Mouse (Mus musculus): ENCODE measurements around the gene Tpk1.

Gene Tpk1

DNA sequence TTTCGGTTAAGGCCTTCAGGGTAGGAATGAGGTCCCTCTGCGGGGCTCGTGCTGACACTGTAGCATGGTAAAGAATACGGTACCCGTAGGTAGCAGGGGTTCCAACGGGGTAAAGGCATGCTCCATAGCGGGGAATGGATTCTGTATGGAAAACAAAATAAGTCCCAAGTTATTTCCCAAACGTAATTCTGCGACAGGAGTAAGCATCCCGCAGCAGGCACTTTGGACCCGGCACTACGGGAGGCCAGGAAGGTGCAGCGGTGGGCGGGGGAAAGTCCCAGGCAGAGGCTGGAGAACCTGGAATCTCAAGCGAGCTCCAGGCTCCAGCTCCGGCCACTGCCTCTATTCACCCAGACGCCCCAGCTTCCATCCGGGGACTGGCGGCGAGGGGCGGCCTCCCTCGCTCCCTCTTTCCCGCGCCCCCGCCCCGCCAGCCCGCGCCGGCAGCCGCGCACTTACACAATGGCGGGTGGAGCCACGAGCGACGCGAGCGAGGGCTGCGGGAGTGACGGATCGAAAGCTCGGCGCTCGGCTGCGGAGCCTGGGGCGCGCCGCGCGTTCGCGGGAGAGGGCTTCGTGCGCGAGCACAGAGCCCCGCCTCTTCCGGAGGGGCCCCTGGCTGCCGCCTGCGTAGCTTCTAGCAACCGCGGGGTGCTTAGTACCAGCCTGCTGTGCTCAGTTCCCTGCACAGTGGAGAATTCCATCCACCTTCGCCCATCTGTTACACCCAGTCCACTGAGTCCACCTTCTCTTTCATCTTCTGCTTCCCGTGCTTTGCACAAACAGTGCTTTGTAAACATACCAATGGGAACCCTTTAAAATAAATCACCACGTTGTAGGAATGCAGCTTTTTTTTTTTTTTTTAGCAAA is at the start of gene Tpk1:
Gene Tpk1 (minus strand): TSS at position 602 of the 870 bp plus-strand sequence.
- peak; percentile 96 for DNase-seq (ENCODE audit: low spot score)

DNA sequence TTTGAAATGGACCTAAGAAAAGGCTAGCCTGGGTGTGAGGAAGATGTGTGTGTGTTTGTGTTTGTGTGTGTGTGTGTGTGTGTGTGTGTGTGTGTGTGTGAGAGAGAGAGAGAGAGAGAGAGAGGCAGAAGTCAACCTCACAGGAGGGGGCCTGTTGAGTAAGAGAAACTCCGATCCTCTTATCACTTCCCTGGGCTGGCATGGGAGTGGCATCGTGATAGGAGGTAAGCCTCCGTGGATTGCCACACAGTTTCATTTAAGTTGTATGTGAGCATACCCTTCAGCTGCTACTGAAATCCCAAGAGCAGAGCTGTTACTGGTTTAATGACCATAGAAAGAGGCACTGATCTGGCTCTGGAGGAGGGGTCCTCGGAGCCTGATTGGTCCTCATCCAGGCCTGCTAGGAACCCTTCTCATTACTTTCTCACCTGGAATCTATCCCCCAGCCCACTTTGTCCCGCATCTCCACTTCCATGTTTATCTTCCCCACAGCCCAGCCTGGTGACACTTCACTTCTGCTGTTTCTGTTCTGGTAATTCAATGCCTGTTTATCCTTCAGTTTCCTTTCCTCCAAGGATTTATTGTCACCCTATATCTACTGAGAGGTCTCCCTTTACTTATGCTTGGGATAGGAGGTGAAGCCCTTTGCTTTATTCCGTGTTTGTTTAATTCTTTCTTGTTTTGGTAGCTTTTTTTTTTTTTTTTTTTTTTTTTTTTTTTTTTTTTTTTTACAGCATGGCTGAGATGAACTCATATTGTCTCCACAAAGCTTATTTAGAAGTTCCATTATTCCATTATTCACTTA is 36.9 kb upstream of the Tpk1 start:
- DNase-seq (ENCODE audit: low spot score): no peak

DNA sequence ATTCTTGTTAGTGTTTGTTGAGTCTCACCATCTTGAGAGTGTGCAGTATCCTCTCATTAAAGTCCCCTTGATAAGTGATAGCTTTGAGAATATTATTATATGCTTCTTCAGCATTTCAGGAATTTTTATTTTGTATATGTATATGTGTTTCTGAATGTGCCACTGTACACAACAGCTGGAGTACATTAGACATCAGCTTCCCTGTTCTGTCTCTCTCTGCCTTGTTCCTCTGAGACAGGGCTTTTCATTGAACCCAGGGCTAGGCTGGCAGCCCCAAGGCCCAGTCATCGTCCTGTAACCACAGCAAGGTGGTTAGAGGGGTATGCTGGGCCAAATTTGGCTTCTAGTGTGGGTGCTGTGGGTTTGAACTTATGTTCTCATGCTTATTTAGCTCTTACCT is 25.8 kb upstream of the Tpk1 start:
- no peak for DNase-seq (ENCODE audit: low spot score)

DNA sequence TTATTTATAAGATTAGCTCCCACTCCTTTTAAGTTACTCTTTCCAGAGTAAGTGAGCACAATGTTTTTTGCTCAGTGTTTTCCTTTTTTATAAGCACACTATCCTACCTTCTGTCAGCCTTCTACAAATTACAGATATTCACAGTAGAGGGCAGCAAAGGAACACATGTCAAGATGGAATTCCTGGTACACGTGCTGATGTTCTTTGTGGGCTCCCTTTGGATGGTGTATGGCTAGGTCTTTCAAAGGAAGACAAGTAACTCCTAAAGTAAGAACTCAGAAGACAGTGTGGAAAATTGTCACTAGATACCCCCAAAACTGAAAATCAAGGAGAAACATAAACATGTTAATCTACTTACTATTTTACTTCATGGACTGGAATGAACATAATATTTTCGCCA is 19.9 kb upstream of the Tpk1 start:
- DNase-seq (ENCODE audit: low spot score): peak; percentile 72

DNA sequence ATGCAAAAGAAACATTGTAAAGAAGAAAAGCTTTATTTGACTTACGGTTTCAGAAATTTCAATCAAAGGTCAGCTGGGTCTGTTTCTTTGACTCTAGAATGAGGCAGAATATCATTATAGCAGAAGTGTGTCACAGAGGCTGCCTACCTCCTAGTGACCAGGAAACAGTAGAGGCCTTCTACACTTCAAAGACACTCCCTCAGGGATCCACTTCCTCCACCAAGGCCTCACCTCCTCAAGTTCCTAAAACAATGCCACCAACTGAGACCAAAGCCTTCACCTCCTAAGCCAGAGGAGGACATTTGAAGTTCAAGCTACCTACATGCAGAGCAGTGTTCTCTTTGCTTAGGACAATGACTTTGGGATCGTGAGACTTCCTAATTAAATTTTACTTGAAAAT is 16.5 kb upstream of the Tpk1 start:
- DNase-seq (ENCODE audit: low spot score): peak; percentile 4

DNA sequence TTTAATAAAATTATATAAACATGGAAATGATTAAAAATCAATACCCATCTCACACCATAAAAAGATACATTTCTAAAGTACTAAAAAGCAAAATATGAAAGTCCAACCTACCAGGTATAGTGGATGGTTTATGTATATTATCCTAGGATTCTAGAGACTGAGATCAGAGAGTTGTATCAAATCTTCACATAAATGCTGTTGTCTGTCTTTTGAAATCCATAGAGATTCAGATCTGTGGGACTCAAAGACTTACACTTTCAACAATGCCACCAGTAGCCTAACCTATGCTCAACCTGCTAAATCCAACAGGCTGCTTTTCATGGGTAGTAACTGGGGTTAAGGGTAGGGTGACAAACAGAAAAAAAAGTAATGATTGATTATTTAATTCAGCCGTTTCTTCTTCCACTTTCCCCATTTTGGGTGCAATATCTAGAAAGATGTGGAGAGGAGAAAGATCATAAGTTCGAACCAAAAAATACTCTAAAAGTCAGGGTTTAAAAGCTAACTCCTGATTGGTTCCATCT is 12.7 kb upstream of the Tpk1 start:
- DNase-seq (ENCODE audit: low spot score): no peak

DNA sequence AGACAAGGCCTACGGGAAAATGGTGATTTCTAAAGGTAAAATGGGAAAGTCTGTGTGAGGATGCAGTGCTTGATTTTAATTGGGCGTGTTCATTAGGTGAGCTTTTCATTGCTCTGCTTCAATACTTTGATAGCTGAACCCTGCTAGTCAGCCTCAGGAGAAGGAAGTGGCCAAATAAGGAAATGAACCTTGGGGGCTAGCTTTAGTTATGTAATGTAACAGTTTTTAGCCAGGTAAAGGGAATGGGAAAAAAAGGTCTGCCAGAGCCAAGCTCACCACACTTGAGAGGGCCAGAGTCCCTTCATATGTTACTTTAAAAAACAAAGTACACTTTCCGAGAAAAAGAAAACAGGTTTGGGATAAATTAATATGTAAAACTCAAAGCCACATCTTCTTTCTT is 11.5 kb upstream of the Tpk1 start:
- DNase-seq (ENCODE audit: low spot score): no peak

DNA sequence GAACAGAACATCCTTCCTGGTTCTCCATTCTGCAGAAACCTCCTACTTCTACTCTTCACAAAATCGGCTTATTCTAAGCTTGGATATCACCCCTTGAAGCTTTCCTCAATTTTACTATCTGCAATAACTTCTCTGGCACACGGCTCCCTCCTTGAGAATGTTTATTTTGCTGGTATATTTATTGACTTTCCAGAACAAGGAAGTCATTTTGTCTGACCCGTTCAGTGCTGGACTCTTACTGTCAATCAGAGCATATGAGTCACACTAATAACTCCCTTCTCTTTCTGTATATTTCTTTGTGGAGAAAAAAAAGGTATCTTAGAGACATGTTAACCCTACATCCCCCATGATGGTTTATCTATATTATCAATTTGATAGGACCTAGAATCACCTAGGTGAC is 10.1 kb upstream of the Tpk1 start:
- DNase-seq (ENCODE audit: low spot score): no peak

DNA sequence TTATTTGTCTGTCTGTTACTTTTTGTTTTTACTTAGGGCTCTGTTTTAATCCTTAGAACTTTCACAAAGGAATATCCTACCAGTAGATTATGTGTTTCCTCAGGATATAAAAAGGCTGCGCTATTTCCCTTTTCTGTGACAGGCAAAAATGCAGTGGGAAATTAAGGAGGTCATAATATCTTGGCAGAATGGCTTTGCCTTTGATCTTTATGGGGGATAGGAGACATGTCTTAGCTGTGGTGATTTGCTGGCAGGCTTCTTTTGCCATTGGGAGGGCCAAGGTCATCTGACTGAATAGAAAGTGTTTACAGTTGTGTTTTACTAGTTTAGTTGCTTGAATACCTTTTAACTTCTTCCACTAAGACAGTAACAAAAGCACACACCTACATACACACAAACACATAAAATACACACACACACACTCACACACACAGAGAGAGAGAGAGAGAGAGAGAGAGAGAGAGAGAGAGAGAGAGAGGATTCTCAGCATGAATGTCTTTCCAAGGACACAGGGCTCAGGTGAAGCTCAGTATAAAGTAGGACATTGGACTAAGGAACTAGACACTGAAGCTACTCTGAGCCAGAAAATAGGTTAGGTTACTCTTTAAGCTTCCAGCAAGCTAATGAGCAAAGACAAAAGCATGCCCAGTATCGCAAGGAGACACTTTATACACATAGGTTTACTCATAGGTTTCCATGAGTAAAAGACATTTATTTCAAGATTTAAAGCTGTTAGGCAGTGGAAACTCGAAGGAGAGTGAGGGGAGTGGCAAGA is 9.1 kb upstream of the Tpk1 start:
- DNase-seq (ENCODE audit: low spot score): no peak

DNA sequence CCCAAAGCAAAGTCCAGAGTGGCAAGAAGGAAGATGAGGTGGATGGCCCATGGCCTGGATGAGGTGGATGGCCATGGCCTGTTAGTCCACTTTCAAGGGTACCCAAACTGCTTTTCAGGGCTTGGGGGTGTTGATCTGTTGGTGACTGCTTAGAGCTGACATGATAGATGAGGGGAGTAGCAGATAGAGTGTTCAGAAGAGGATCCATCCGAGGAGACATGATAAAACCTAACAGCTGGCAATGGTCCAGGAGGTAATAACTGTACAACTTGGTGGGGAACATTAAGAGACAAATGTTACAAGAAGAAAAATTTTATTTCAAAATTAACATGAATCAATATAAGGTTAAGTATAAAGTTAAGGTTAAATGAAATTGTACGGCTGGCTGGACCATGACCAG is 4.9 kb upstream of the Tpk1 start:
- DNase-seq (ENCODE audit: low spot score): no peak

DNA sequence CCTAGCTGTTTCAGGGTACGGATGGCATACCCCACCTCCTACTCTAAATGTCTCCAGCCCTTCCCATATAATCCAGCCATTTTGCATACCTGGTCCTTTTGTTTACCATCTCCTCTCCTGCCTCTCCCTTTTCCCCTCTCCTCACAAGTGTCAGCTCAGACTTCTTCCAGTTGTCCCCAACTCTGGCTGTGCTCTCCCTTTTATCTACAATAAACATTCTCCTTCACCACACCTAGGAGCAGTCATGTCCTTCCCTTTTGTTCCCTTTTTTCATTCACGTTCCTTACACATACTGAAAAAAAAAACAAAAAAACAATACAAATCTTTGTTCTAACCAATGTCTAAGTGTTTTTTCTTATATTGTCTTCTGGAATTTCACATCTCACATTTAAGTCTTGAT is 1.6 kb upstream of the Tpk1 start:
- no peak for DNase-seq (ENCODE audit: low spot score)

DNA sequence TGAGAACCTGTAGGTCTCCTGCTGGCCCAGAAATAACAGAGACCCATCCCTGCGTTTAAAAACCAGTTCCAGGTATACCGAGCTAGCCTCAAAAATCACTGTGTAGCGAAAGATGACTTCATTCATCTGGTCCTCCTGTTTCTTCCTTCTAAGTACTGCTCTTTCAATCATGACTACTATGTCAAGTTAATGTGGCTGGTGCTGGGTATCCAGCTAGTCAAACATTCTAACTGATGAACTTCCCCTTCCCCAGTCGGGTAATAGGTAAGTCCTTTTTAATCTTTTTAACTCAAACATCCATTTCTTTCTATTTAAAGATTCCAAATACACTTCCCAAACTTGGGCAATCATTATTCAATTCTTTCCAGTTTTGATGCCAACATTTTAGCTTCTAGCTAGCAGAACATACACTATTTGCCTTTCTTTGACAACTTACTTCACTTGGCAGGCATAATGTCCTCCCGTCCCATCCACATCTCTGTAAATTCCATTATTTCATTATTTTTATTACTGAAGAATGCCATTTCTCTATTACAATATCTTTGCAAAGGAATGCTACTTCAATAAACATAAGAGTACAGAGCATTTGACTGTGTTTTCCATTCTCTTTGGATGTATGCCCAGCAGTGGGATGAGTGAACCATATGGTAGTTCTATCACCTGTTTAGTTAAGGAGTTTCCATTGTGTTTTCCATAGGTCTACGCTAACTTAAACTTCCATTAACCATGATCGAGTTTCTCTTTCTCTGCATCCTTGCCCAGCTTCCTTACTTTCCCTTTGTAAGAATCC is 728 bp upstream of the Tpk1 start:
- DNase-seq (ENCODE audit: low spot score): peak; percentile 9

DNA sequence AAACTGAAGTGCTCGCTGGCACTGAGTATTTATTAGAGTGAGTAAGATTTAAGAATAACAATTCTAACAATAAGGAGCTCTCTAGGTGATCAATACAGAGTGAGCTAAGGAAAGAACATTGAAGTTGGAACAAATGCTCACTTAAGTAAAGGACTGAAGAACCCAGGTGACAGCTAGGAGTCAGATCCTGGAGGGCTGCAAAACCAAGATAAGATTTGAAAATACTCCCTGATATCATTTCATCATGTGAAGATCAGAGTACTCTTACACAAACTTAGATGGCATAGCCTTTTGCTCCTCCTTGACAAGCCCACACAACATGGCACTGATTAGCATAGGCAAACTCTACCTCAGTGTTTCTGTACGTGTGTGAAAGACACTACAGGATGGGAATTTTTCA is 4.3 kb downstream of the Tpk1 start:
- DNase-seq (ENCODE audit: low spot score): no peak

DNA sequence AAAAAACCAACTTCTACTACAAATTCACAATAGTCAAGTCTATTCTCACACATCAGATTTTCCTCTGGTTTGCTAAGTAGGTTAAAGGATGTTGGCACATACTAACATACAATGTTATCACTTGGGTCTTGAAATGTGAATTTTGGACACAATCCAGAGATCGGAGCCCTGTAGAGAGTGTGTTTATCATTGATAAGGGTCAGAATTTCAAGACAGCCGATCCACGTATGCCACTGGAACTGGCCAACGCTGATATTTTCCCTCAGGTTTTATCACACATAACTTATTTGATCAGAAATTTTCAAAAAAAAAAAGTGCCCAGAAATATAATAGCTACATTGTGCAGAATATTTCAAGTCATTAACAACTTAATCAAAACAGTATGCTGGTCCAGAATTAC is 7.8 kb downstream of the Tpk1 start:
- no peak for DNase-seq (ENCODE audit: low spot score)

DNA sequence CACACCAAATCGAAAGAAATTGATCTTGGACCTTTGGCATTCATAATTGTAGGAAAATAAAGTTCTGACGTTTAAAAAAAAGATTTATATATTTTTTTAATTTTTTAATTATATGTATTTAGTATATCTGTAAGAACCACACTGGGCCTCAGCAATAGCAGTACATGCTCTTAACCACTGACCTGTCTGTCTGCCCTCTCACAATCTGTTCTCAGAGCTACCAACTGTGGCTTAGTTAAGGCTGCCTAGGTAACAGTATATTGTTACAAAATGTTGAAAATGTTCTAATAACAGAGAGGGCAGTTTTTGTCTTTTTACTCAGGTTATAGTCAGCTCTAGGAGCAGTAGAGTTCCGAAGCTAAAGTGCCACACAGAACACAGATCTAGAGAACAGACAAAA is 8.2 kb downstream of the Tpk1 start:
- no peak for DNase-seq (ENCODE audit: low spot score)

DNA sequence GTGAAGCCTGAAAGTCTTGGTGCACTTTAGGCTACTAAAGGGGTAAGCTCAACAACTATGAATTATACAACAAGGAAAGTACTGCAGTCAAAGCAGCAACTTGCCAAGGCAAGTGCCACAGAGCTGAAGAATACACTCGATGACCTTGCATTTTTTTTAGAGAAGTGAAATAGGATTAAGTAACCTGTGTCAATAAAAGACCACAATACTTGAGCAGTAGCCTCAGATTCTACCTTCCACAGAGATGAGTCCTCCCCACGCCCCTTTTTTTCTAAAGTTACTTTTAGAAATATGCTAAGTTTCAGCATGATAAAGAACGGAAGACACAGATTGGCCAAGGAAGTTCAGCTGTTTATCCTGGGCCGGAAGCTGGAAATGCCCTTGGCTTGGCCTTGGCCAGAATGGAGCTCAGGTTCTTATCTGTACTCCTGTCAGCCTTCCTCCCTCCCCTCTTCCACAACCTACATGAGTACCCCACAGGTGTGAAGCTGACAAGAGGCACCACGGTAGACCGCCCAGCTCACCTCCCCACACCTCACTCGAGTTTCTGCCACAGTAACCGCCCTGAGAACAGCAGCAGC is 11.1 kb downstream of the Tpk1 start:
- no peak for DNase-seq (ENCODE audit: low spot score)

DNA sequence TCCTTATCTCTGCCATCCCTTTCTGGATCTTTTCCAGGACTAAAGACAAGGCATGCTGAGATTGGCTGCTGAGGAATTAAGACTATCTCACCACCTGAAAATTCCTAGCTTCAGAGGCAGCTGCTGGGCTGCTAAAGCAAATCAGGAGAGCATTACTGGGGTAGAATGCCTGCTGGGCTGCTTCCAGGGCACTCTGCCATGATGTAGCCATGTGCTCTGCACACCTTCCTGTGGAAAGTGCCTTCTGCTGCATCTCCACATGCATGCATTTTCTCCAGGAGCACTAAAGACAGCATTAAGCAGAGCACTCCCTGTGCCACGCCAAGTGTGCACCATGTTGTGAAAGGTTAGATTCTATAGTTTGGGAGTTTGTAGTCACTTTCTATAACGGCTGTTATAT is 16.6 kb downstream of the Tpk1 start:
- DNase-seq (ENCODE audit: low spot score): no peak

DNA sequence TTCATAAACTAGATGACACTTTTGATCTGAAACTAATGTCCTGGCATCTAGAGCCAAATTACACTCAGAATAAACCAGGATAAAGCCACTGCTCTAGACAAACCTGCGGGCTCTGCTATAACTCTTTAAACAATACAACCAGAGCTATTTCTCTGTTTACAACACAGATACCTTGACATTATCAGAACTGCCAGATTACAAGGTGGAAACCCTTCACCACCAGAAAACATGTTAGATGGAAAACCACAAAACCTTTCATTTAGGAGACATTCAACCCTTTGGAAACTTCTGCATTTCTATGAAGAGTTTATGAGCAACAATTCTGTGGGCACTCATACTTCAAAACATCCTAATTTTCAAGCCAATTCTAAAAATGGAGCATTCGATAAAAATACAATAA is 20.4 kb downstream of the Tpk1 start:
- no peak for DNase-seq (ENCODE audit: low spot score)

DNA sequence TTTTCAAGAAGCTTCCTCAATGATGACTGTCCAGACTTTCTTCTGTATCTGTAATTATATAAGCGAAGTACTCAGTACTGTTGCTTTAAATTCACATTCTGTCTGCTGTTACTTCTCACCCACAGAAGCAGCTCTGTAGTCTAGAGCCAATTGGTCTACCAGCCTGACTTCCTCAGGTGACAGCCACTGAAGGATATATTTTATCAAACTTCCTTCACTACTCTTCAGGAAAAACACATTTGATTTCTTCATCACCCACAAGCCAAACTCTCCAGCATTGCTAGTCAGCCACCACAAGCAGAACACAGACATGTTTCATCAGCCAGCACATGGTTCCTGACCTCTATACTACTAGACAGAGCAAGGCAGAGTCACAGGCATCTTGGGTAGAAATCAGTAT is 21.0 kb downstream of the Tpk1 start:
- DNase-seq (ENCODE audit: low spot score): no peak

DNA sequence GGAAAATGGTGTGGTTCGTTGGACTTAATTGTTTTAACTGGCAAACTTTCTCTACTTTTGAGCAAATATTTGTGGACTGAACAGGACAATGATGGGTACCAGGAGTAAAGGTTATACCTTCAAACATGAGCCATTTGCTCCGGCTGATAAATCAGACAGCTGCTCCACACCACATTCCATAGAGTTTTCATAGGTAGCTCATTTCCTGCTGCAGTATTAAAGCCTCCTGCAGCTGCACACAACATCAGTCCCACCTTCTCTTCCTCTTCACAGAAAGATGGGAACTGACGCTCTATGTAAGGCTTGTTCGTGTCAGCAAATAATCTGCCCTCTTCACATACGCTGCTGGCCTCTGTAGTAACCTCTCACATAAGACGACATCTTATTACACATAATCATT is 22.4 kb downstream of the Tpk1 start:
- DNase-seq (ENCODE audit: low spot score): no peak

DNA sequence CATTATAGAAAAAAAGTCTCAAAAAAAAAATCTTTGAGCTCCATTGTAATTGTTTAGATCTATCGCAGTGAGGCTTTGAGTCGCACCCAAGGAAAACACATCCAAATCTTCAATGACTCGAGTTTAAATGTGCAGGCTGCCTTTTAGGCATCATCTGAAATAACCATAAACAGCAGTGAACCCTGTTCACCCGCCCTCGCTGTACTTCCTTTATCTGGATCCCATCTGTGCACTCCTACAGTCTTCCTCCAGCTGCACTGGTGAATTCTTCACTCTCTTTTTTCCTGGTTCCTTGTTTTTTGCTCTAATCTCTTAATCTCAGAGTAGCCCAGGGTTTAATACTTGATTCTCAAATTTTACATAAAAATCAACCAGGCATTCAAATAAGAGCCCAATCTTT is 23.7 kb downstream of the Tpk1 start:
- no peak for DNase-seq (ENCODE audit: low spot score)
